Comparison of ENCODE assay signal across 30 mouse cellular contexts in genomic region chr15:4726830-4727310, GRCm38 (mm10). TPM values are rescaled to one million over a fixed set of nuclear protein-coding genes. Genes with fewer than 3 reads are reported as not detected.
DNase-seq lines count a peak whose midpoint lies in the region; ATAC-seq and TF ChIP-seq lines count a peak whose summit lies in the region.
"Had no signal": no experiment of that assay in that cellular context is flagged by ENCODE, and none has a peak within 500 bp of the region (broad histone marks: within the 10 kb centered on the region; RNA-seq: fewer than 3 reads in every experiment).

TSS of gene C6 (plus strand) at chr15:4727175.

- no peaks in the 10 kb centered on the region for H3K9me3 ChIP-seq in liver, embryonic 12.5 days (replicated peaks)
- no peaks in the 10 kb centered on the region for H3K9me3 ChIP-seq in hindbrain, embryonic 16.5 days (ENCODE audit: control insufficient read depth, low read length)
- H3K9me3 ChIP-seq: forebrain, embryonic 10.5 days; forebrain, embryonic 13.5 days; heart, embryonic 10.5 days; heart, embryonic 13.5 days had no signal

- no peak for ATAC-seq in liver, embryonic 12.5 days
- ATAC-seq in hindbrain, embryonic 16.5 days = no peak
- ATAC-seq: activated CD4-positive, CD25-positive, alpha-beta regulatory T cell, adult 4 months; forebrain, embryonic 13.5 days; forebrain, embryonic 16.5 days had no signal

- H3K4me2 ChIP-seq in liver, embryonic 12.5 days = no peak within 1 kb of the TSS
- H3K4me2 ChIP-seq in hindbrain, embryonic 16.5 days (ENCODE audit: low read length) = no peak within 1 kb of the TSS
- H3K4me2 ChIP-seq: forebrain, embryonic 13.5 days; heart, embryonic 13.5 days; hindbrain, embryonic 14.5 days had no signal

- peaks cover 11% of the 10 kb centered on the region; the same call in 1 of the 2 replicates for H3K4me1 ChIP-seq in liver, adult 2 months (ENCODE audit: control insufficient read depth, insufficient read depth, low read length)
- no peaks in the 10 kb centered on the region for H3K4me1 ChIP-seq in liver, embryonic 12.5 days
- H3K4me1 ChIP-seq in lung, adult 2 months (ENCODE audit: control insufficient read depth, insufficient read depth, low read length) = no peaks in the 10 kb centered on the region
- H3K4me1 ChIP-seq in small intestine, adult 2 months (ENCODE audit: control insufficient read depth, insufficient read depth, insufficient read length, low read length) = no peaks in the 10 kb centered on the region
- no peaks in the 10 kb centered on the region for H3K4me1 ChIP-seq in hindbrain, embryonic 16.5 days (ENCODE audit: control insufficient read depth, insufficient read depth, low read depth, low read length)
- H3K4me1 ChIP-seq: forebrain, embryonic 10.5 days; forebrain, embryonic 13.5 days; heart, embryonic 10.5 days; heart, embryonic 13.5 days had no signal

- H3K4me3 ChIP-seq in liver, adult 2 months (ENCODE audit: insufficient read depth, low read depth, low read length) = peak within 1 kb of the TSS; percentile 81
- H3K4me3 ChIP-seq in liver, embryonic 12.5 days = no peak within 1 kb of the TSS
- H3K4me3 ChIP-seq in lung, adult 2 months (replicated peaks; ENCODE audit: extremely low read depth, low read depth, low read length) = no peak within 1 kb of the TSS
- H3K4me3 ChIP-seq in small intestine, adult 2 months (ENCODE audit: low read depth, low read length) = no peak within 1 kb of the TSS
- no peak within 1 kb of the TSS for H3K4me3 ChIP-seq in hindbrain, embryonic 16.5 days (ENCODE audit: low read length)
- H3K4me3 ChIP-seq: forebrain, embryonic 10.5 days; forebrain, embryonic 13.5 days; heart, adult 2 months; heart, embryonic 10.5 days; heart, embryonic 13.5 days had no signal

- H3K9ac ChIP-seq in liver, adult 2 months (ENCODE audit: low read depth, low read length) = peak within 1 kb of the TSS; percentile 89
- no peak within 1 kb of the TSS for H3K9ac ChIP-seq in liver, embryonic 12.5 days
- H3K9ac ChIP-seq in hindbrain, embryonic 16.5 days (ENCODE audit: low read depth, low read length) = no peak within 1 kb of the TSS
- H3K9ac ChIP-seq: forebrain, embryonic 13.5 days; heart, embryonic 13.5 days; hindbrain, embryonic 14.5 days had no signal

- no peaks in the 10 kb centered on the region for H3K27me3 ChIP-seq in liver, adult 2 months (ENCODE audit: control insufficient read depth, insufficient read depth, low read length)
- no peaks in the 10 kb centered on the region for H3K27me3 ChIP-seq in liver, embryonic 12.5 days (replicated peaks)
- no peaks in the 10 kb centered on the region for H3K27me3 ChIP-seq in small intestine, adult 2 months (ENCODE audit: control insufficient read depth, insufficient read depth, low read length)
- no peaks in the 10 kb centered on the region for H3K27me3 ChIP-seq in hindbrain, embryonic 16.5 days (replicated peaks; ENCODE audit: control insufficient read depth, insufficient read depth, low read length)
- H3K27me3 ChIP-seq: forebrain, embryonic 13.5 days; heart, embryonic 13.5 days had no signal

- TF ChIP-seq POLR2A in liver, adult 2 months (IDR thresholded peaks at IDR 0.05; ENCODE audit: extremely low read depth, insufficient read depth, low read length) = no peak
- no peak for TF ChIP-seq POLR2A in lung, adult 2 months (IDR thresholded peaks at IDR 0.05; ENCODE audit: borderline replicate concordance, extremely low read depth, low read depth, low read length)
- TF ChIP-seq POLR2A in small intestine, adult 2 months (IDR thresholded peaks at IDR 0.05; ENCODE audit: low read depth, low read length) = no peak

- no peak for TF ChIP-seq CTCF in liver, adult 2 months (IDR thresholded peaks at IDR 0.05; ENCODE audit: low read depth, low read length)
- TF ChIP-seq CTCF in lung, adult 2 months (IDR thresholded peaks at IDR 0.05; ENCODE audit: insufficient read depth, low read length) = no peak
- no peak for TF ChIP-seq CTCF in small intestine, adult 2 months (IDR thresholded peaks at IDR 0.05; ENCODE audit: extremely low read depth, insufficient read length, insufficient replicate concordance, low read depth, low read length)

- WGBS in liver, adult 2 months = 23% methylated on average over 9 of the region's 9 CpGs
- 70% methylated on average over 9 of the region's 9 CpGs for WGBS in liver, embryonic 12.5 days (ENCODE audit: insufficient replicate concordance)
- 69% methylated on average over 9 of the region's 9 CpGs for WGBS in lung, adult 2 months
- WGBS in small intestine, adult 2 months = 70% methylated on average over 9 of the region's 9 CpGs
- 89% methylated on average over 9 of the region's 9 CpGs for WGBS in hindbrain, embryonic 16.5 days

- peaks cover 18% of the 10 kb centered on the region for H3K36me3 ChIP-seq in liver, adult 2 months (ENCODE audit: control insufficient read depth, insufficient read depth, low read length)
- no peaks in the 10 kb centered on the region for H3K36me3 ChIP-seq in liver, embryonic 12.5 days
- no peaks in the 10 kb centered on the region for H3K36me3 ChIP-seq in small intestine, adult 2 months (ENCODE audit: control insufficient read depth, insufficient read depth, low read length)
- H3K36me3 ChIP-seq in hindbrain, embryonic 16.5 days (ENCODE audit: control insufficient read depth, insufficient read depth, low read length) = no peaks in the 10 kb centered on the region
- H3K36me3 ChIP-seq: forebrain, embryonic 10.5 days; heart, embryonic 10.5 days; heart, embryonic 13.5 days had no signal

- no peaks in the 10 kb centered on the region; the same call in 1 of the 2 replicates for H3K79me2 ChIP-seq in liver, adult 2 months (ENCODE audit: control insufficient read depth, insufficient read depth, low read length)

- DNase-seq in adrenal gland, adult 18-20 months (ENCODE audit: low spot score in 2 of 2) = no peak
- DNase-seq in adrenal gland, adult (ENCODE audit: inconsistent age in 2 of 2, low spot score in 1 of 2) = no peak
- DNase-seq in liver, adult 2 months (ENCODE audit: extremely low read depth, low read depth, low spot score) = peak; percentile 98
- DNase-seq in lung, adult 2 months = no peak
- DNase-seq in lung, postnatal 10 days = no peak
- DNase-seq: adrenal gland, postnatal 14 days; cerebellum, adult 11-12 months; cerebellum, adult 9-10 months; cerebellum, postnatal 14 days; gastrocnemius, postnatal 10 days; gastrocnemius, postnatal 36 days; heart, adult 2 months; heart, postnatal 14 days; heart, postnatal 4 days had no signal

- H3K27ac ChIP-seq in liver, adult 2 months (replicated peaks; ENCODE audit: insufficient read depth, low read depth, low read length) = peak within 1 kb of the TSS; percentile 89
- no peak within 1 kb of the TSS for H3K27ac ChIP-seq in liver, embryonic 12.5 days
- H3K27ac ChIP-seq in small intestine, adult 2 months (ENCODE audit: insufficient read depth, low read depth, low read length) = 0 out of 2 replicates have a peak within 1 kb of the TSS, but pooled peaks have one; percentile 34
- no peak within 1 kb of the TSS for H3K27ac ChIP-seq in hindbrain, embryonic 16.5 days (ENCODE audit: low read depth, low read length)
- H3K27ac ChIP-seq: forebrain, embryonic 10.5 days; forebrain, embryonic 13.5 days; heart, adult 2 months; heart, embryonic 10.5 days; heart, embryonic 13.5 days; hindbrain, embryonic 14.5 days had no signal

RNA-seq across cellular contexts. Expression of gene C6, which starts in this region (rescaled TPM):
- 10 to 100 TPM; 11.1 to 46.9 TPM for total RNA-seq in adrenal gland, adult 18-20 months (2021)
- 10.9 and 14.7 TPM in 2 replicates for total RNA-seq in liver, adult 2 months (2014; rRNA removed)
- polyA plus RNA-seq in liver, adult 2 months (2012; rRNA removed) = 3.1 and 6.2 TPM in 2 replicates
- polyA plus RNA-seq in liver, embryonic 12.5 days (2016; fragmentation: Nextera tagmentation; extraction: Ambion mirVana) = 0.21 and 0.32 TPM in 2 replicates
- 17.3 and 24.6 TPM in 2 replicates for polyA plus RNA-seq in lung, adult 2 months (2012; rRNA removed)
- polyA plus RNA-seq in small intestine, adult 2 months (2012; rRNA removed) = 0.95 and 1.3 TPM in 2 replicates
- polyA plus RNA-seq in hindbrain, embryonic 16.5 days (2015; fragmentation: Nextera tagmentation; extraction: Ambion mirVana) = 0.16 TPM in 1 of 2 replicates, not detected in the other
- total RNA-seq: ES-E14; granulocyte monocyte progenitor cell, adult 5-6 weeks; heart, postnatal 4 days had no signal
- polyA plus RNA-seq: activated CD4-positive, CD25-positive, alpha-beta regulatory T cell, adult 4 months; embryonic facial prominence, embryonic 11.5 days; embryonic facial prominence, embryonic 14.5 days; forebrain, embryonic 10.5 days; forebrain, embryonic 13.5 days; forebrain, embryonic 16.5 days; heart, embryonic 10.5 days; heart, embryonic 13.5 days; heart, embryonic 16.5 days; hindbrain, embryonic 11.5 days; hindbrain, embryonic 14.5 days had no signal

Comparison
In these comparisons a context has a peak if more than half of its experiments do, and no peak if none do; other contexts are left out.
1. H3K27ac ChIP-seq: peak in liver, adult 2 months (single experiment) and small intestine, adult 2 months (single experiment); none in liver, embryonic 12.5 days (single experiment) and hindbrain, embryonic 16.5 days (single experiment).